10 mouse cellular contexts compared by ENCODE assay signal in the genomic region with DNA sequence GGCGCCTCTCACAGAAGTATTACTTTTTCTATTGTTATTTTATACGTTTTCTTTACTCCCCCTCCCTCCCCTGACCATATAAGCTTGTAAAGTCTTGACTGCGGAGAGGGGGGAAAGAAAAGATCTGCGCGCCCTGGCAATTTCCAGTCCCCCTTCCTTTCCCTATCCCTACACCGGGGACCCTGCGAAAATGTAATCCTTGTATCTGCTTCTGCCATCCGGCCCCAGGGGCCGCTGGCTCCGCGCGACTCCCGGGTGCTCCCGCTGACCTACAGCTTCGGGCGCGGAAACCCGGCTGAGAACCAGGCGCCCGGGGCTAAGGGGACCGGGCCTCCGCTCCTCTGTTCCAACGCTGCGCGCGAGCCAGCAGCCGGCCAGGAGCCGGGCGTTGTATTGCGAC. TPM values are rescaled to one million over a fixed set of nuclear protein-coding genes. Genes with fewer than 3 reads are reported as not detected.
DNase-seq lines count a peak whose midpoint lies in the region; ATAC-seq and TF ChIP-seq lines count a peak whose summit lies in the region.
"Had no signal": no experiment of that assay in that cellular context is flagged by ENCODE, and none has a peak within 500 bp of the region (broad histone marks: within the 10 kb centered on the region; RNA-seq: fewer than 3 reads in every experiment).

No protein-coding gene starts in this region.

- H3K4me1 ChIP-seq in heart, embryonic 12.5 days (replicated peaks): peaks cover 20% of the 10 kb centered on the region
- peaks cover 13% of the 10 kb centered on the region for H3K4me1 ChIP-seq in hindbrain, embryonic 12.5 days
- peaks cover 32% of the 10 kb centered on the region for H3K4me1 ChIP-seq in midbrain, embryonic 15.5 days

- DNase-seq in heart, adult 8-10 months (ENCODE audit: low spot score): no peak
- peak; percentile 29 for DNase-seq in brain, embryonic 14.5 days (ENCODE audit: low read depth)
- DNase-seq in thymus, postnatal 25 days: no peak
- no peak for DNase-seq in thymus, postnatal 14 days
- DNase-seq: left cerebral cortex, postnatal 4 days; right cerebral cortex, postnatal 14 days had no signal

- no peaks in the 10 kb centered on the region for H3K9me3 ChIP-seq in heart, embryonic 12.5 days (replicated peaks)
- no peaks in the 10 kb centered on the region for H3K9me3 ChIP-seq in hindbrain, embryonic 12.5 days (replicated peaks)
- no peaks in the 10 kb centered on the region for H3K9me3 ChIP-seq in midbrain, embryonic 15.5 days

- peak overlapping the region; percentile 61 for H3K9ac ChIP-seq in heart, embryonic 12.5 days
- no peak overlapping the region for H3K9ac ChIP-seq in hindbrain, embryonic 12.5 days
- H3K9ac ChIP-seq in midbrain, embryonic 15.5 days: no peak overlapping the region

- H3K4me3 ChIP-seq in heart, embryonic 12.5 days: peak overlapping the region; percentile 44
- H3K4me3 ChIP-seq in hindbrain, embryonic 12.5 days: peak overlapping the region; percentile 8; the same call in 1 of the 2 replicates
- peak overlapping the region; percentile 19 for H3K4me3 ChIP-seq in midbrain, embryonic 15.5 days

- peak overlapping the region; percentile 64 for H3K4me2 ChIP-seq in heart, embryonic 12.5 days
- peak overlapping the region; percentile 29 for H3K4me2 ChIP-seq in hindbrain, embryonic 12.5 days (replicated peaks)
- peak overlapping the region; percentile 32 for H3K4me2 ChIP-seq in midbrain, embryonic 15.5 days

- no peaks in the 10 kb centered on the region for H3K36me3 ChIP-seq in heart, embryonic 12.5 days
- no peaks in the 10 kb centered on the region for H3K36me3 ChIP-seq in hindbrain, embryonic 12.5 days
- H3K36me3 ChIP-seq in midbrain, embryonic 15.5 days (replicated peaks): no peaks in the 10 kb centered on the region

- TF ChIP-seq POLR2A in brain, embryonic 14.5 days (IDR thresholded peaks at IDR 0.05; ENCODE audit: borderline replicate concordance, extremely low read depth, insufficient read depth, insufficient read length, poor library complexity, severe bottlenecking): no peak

- TF ChIP-seq CTCF in brain, embryonic 14.5 days (IDR thresholded peaks at IDR 0.05; ENCODE audit: borderline replicate concordance, extremely low read depth, insufficient read depth, insufficient read length): no peak

- 1% methylated on average over 30 of the region's 30 CpGs for WGBS in heart, embryonic 12.5 days
- WGBS in hindbrain, embryonic 12.5 days: 2% methylated on average over 29 of the region's 30 CpGs
- under 1% methylated on average over 30 of the region's 30 CpGs for WGBS in midbrain, embryonic 15.5 days

- ATAC-seq in heart, embryonic 12.5 days (ENCODE audit: insufficient number of reproducible peaks, low FRiP score): no peak
- no peak for ATAC-seq in hindbrain, embryonic 12.5 days (ENCODE audit: low FRiP score)
- no peak for ATAC-seq in midbrain, embryonic 15.5 days (replicated peaks)
- ATAC-seq in cerebellum, adult (ENCODE audit: insufficient number of reproducible peaks, low FRiP score, low TSS enrichment): no peak

- H3K27me3 ChIP-seq in heart, embryonic 12.5 days (replicated peaks): peaks cover 78% of the 10 kb centered on the region
- H3K27me3 ChIP-seq in hindbrain, embryonic 12.5 days: peaks cover 87% of the 10 kb centered on the region
- peaks cover 79% of the 10 kb centered on the region for H3K27me3 ChIP-seq in midbrain, embryonic 15.5 days (replicated peaks)

- H3K27ac ChIP-seq in heart, embryonic 12.5 days (ENCODE audit: poor library complexity, severe bottlenecking): no peak overlapping the region
- no peak overlapping the region for H3K27ac ChIP-seq in hindbrain, embryonic 12.5 days
- no peak overlapping the region for H3K27ac ChIP-seq in midbrain, embryonic 15.5 days

RNA-seq across cellular contexts. Expression of a gene that starts 11.1 kb away (rescaled TPM):
- polyA plus RNA-seq in heart, embryonic 12.5 days (2016; fragmentation: Nextera tagmentation; extraction: Ambion mirVana): 9.5 and 10.7 TPM in 2 replicates
- total RNA-seq in heart, adult 8-10 months (2022): 1 to 10 TPM; 2.2 to 4.3 (median 3.5) TPM
- 8.6 and 14.3 TPM in 2 replicates for polyA plus RNA-seq in brain, embryonic 14.5 days (2012; rRNA removed)
- 19.7 and 37.7 TPM in 2 replicates for polyA plus RNA-seq in hindbrain, embryonic 12.5 days (2016; fragmentation: Nextera tagmentation; extraction: Ambion mirVana)
- polyA plus RNA-seq in midbrain, embryonic 15.5 days (2015; fragmentation: Nextera tagmentation; extraction: Ambion mirVana): 10.5 and 16.3 TPM in 2 replicates
